ENCODE assay signal across 18 mouse cellular contexts in genomic region chr7:36874004-36874403, GRCm38 (mm10).
"Had no signal": no experiment of that assay in that cellular context is flagged by ENCODE, and none has a peak within 500 bp of the region (broad histone marks: within the 10 kb centered on the region; RNA-seq: fewer than 3 reads in every experiment).

No protein-coding gene starts in this region.

- H3K9me3 ChIP-seq: midbrain, embryonic 10.5 days; midbrain, embryonic 12.5 days; neural tube, embryonic 12.5 days; neural tube, embryonic 15.5 days had no signal

- H3K36me3 ChIP-seq: midbrain, embryonic 10.5 days; midbrain, embryonic 12.5 days; neural tube, embryonic 12.5 days; neural tube, embryonic 15.5 days had no signal

- H3K4me3 ChIP-seq: midbrain, embryonic 10.5 days; midbrain, embryonic 12.5 days; myocyte; neural tube, embryonic 12.5 days; neural tube, embryonic 15.5 days had no signal

- H3K27me3 ChIP-seq: midbrain, embryonic 12.5 days; neural tube, embryonic 12.5 days; neural tube, embryonic 15.5 days had no signal

- H3K27ac ChIP-seq: midbrain, embryonic 10.5 days; midbrain, embryonic 12.5 days; neural tube, embryonic 12.5 days; neural tube, embryonic 15.5 days had no signal

- H3K9ac ChIP-seq: lung, embryonic 14.5 days; midbrain, embryonic 12.5 days; neural tube, embryonic 12.5 days; neural tube, embryonic 15.5 days had no signal

- H3K4me2 ChIP-seq: lung, embryonic 14.5 days; midbrain, embryonic 12.5 days; neural tube, embryonic 12.5 days; neural tube, embryonic 15.5 days had no signal

- ATAC-seq: midbrain, embryonic 16.5 days had no signal

- DNase-seq: lung, adult 18-20 months; lung, embryonic 14.5 days; lung, postnatal 10 days; lung, postnatal 4 days; midbrain, embryonic 14.5 days; retina, postnatal 1 day; right cerebral cortex, adult 18-20 months; right cerebral cortex, postnatal 4 days; spleen, adult 18-20 months; thymus, adult 18-20 months; thymus, postnatal 14 days; thymus, postnatal 36 days had no signal
